Mouse (Mus musculus) forebrain, embryonic 14.5 days (tissue): ENCODE measurements around the gene Rb1. TPM values are rescaled to one million over a fixed set of nuclear protein-coding genes. Genes with fewer than 3 reads are reported as not detected.

ENCODE experiments used
- ATAC-seq: fragments of 200-750 bp; cut with Nextera tagmentation; 2 replicates; pipeline ENCODE4 v1.8.0; 2017; ENCODE audit warnings: mild to moderate bottlenecking, moderate library complexity
- DNase-seq: peaks from one replicate; pipeline ENCODE4 v3.0.0-alpha.2; 2015; ENCODE audit warnings: low spot score
- H3K27ac ChIP-seq: fragments of 300-500 bp; sonication (generic); 2 replicates; pipeline ENCODE4 v1.5.1; 2014; ENCODE audit warnings: low read depth, mild to moderate bottlenecking, control low read depth, low read length, moderate library complexity
- H3K27me3 ChIP-seq: fragments of 300-500 bp; sonication (generic); replicated peaks from 2 replicates; pipeline ENCODE4 v1.6.1; 2014; ENCODE audit warnings: low read length, control low read depth, mixed read lengths; ENCODE audit not compliant: control insufficient read depth, insufficient read depth
- H3K36me3 ChIP-seq: fragments of 300-500 bp; sonication (generic); 2 replicates; pipeline ENCODE4 v1.6.1; 2014; ENCODE audit warnings: low read length, control low read depth; ENCODE audit not compliant: control insufficient read depth, insufficient read depth
- H3K4me1 ChIP-seq: fragments of 300-500 bp; sonication (generic); 2 replicates; pipeline ENCODE4 v1.6.1; 2014; ENCODE audit warnings: antibody characterized with exemption, low read length, control low read depth; ENCODE audit not compliant: control insufficient read depth, insufficient read depth
- H3K4me2 ChIP-seq: fragments of 300-500 bp; sonication (generic); 2 replicates; pipeline ENCODE4 v1.6.1; 2014; ENCODE audit warnings: mild to moderate bottlenecking, control low read depth, low read length
- H3K4me3 ChIP-seq: fragments of 300-500 bp; sonication (generic); 2 replicates; pipeline ENCODE4 v1.5.1; 2014; ENCODE audit warnings: low read depth, low read length, control low read depth
- H3K9ac ChIP-seq: fragments of 300-500 bp; sonication (generic); 2 replicates; pipeline ENCODE4 v1.6.1; 2014; ENCODE audit warnings: mild to moderate bottlenecking, low read length, control low read depth, moderate library complexity
- H3K9me3 ChIP-seq: fragments of 300-500 bp; sonication (generic); replicated peaks from 2 replicates; pipeline ENCODE4 v1.6.1; 2016; ENCODE audit warnings: low read length, control low read depth, mixed read lengths; ENCODE audit not compliant: control insufficient read depth
- WGBS: fragments of 180-500 bp; shearing (Covaris S2); extraction: QIAGEN DNeasy Blood & Tissue Kit; methylation state at CpG from one replicate; pipeline ENCODE4 v1.1.7; 2014; 5-methylcytosine and 5-hydroxymethylcytosine counted together
- polyA plus RNA-seq: library from polyadenylated mRNA; unstranded; fragments of >200 nt; fragmentation: Nextera tagmentation; extraction: Ambion mirVana; gene quantifications from 2 replicates; pipeline ENCODE4 v1.2.1, GENCODE M21; 2014

The Rb1 gene
- polyA plus RNA-seq, 1 experiment from 2014 or later = 28.5 TPM

DNA sequence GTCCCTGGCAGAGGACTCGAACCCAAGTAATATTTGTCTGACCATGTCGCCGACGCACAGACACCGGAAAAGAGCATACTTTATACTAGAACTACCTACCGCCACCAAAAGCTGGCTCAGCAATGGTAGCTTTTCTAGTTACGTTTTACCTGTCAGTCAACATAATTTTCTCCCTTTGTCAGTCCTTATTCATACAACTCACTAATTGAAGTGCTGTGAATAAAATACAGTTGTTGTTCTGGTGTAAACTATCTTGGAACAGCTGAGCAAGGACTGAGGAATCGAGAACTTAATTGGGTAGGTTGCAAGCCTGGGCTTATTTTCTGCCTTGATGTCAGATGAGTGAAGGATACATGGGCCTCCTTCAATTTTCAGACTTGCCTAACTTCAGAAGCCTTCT lies 889 bp upstream of the Rb1 start:
- Histone ChIP-seq H3K4me1 (peaks cover 12% of the 10 kb centered on the region), H3K27me3 (no peaks in the 10 kb centered on the region), H3K36me3 (peaks cover under 1% of the 10 kb centered on the region; the same call in 1 of the 2 replicates), H3K27ac (peak overlapping the region; percentile 96), H3K9ac (peak overlapping the region; percentile 93), H3K9me3 (no peaks in the 10 kb centered on the region), H3K4me3 (peak overlapping the region; percentile 86), H3K4me2 (peak overlapping the region; percentile 83)
- 2% methylated on average over 8 of the region's 8 CpGs for WGBS
- no peak for DNase-seq
- no peak; the same call in 1 of the 2 replicates for ATAC-seq

DNA sequence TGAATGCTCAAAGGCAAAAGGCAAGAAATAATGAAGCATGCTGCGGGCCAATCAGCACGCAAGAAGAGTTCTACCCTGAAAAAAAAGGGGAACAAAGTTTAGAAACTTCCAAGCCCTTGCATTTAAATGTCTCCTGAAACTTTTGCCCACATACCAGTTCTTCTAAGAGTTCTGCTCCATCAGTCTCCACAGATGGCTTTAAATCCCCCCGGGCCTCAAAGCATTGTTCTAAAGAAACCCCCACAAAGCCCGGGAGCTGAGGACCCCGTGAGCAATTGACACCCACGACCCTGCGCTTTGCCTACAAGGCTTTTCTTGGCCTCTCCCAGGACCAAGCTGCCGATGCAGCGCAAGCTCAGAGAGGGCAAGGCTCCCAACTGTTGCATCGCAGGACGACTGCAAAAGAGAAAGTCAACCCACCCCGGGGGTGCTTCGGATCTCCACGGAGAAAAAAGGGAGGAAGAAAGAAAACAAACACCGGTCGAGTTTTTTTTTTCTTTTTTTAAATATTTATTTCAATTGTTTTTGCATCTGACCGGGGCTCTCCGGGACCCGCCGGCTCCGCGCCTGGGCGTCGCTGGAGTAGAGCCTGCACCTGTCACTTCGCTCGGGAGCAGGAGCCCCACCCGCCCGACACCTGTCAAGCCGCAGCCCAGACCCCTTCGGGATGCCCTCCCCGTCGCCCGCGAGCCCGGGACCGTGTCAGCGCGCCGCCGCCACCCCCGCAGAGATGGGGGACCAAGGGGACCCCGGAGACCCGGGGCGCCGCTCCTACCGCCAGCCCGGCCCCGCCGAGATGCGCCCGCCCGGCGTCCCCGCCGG lies 777 bp downstream of the Rb1 start:
- H3K9me3 ChIP-seq = no peaks in the 10 kb centered on the region
- WGBS = under 1% methylated on average over 43 of the region's 55 CpGs
- H3K27ac ChIP-seq = peak overlapping the region; percentile 96

DNA sequence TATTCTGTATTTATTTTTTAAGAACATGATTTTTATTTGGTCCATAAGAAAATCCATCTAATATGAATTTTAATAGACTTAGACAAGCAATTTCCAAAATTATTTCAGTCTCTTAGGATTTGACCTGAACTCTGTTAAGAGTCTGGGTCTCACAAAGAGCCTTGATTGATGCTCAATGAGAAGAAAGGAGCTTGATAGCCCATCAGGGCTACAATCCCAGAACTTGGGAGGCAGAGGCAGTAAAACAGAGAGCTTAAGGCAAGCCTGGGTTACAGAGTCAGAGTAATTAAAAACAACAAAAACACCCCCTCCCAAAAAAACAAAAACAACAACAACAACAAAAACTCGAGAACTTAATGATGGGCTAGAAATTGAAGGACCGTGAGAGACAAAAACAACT lies 1.7 kb downstream of the Rb1 start:
- 24% methylated on average over 2 of the region's 2 CpGs for WGBS

More for the DNA sequence above, 777 bp downstream of the Rb1 start:
- ATAC-seq (peak; percentile 44; the same call in 1 of the 2 replicates), DNase-seq (peak; percentile 49)
- Histone ChIP-seq H3K4me2 (peak overlapping the region; percentile 83), H3K4me3 (peak overlapping the region; percentile 86), H3K4me1 (peaks cover 12% of the 10 kb centered on the region), H3K27me3 (no peaks in the 10 kb centered on the region), H3K36me3 (peaks cover 9% of the 10 kb centered on the region; the same call in 1 of the 2 replicates), H3K9ac (peak overlapping the region; percentile 93)

DNA sequence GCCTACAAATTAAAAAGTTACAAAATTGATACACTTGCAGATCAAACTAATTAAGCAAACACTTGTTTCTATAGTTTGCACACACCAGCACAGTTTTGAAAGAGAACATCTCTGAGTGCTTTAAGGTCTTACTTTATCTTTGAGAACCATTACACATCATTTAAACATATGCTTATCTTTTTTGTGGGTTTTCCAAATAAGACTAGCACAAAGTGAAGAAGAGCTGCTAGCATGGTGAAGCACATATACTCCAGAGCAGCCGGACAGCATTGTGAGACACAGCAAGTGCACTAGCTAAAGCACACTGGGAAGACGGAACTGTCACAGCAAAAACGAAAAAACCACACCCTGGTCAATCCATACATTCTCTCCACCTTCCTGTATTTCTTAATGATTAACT lies 3.5 kb downstream of the Rb1 start:
- ATAC-seq (no peak), DNase-seq (no peak)
- 88% methylated on average over 3 of the region's 3 CpGs for WGBS
- Histone ChIP-seq H3K27me3 (no peaks in the 10 kb centered on the region), H3K27ac (no peak overlapping the region), H3K4me3 (no peak overlapping the region), H3K4me2 (no peak overlapping the region), H3K36me3 (peaks cover 13% of the 10 kb centered on the region; the same call in 1 of the 2 replicates), H3K9ac (no peak overlapping the region), H3K4me1 (peaks cover 12% of the 10 kb centered on the region), H3K9me3 (no peaks in the 10 kb centered on the region)

More for the DNA sequence above, 1.7 kb downstream of the Rb1 start:
- Histone ChIP-seq H3K4me2 (peak overlapping the region; percentile 83; the same call in 1 of the 2 replicates), H3K27me3 (no peaks in the 10 kb centered on the region), H3K9me3 (no peaks in the 10 kb centered on the region), H3K36me3 (peaks cover 9% of the 10 kb centered on the region; the same call in 1 of the 2 replicates), H3K9ac (no peak overlapping the region), H3K27ac (no peak overlapping the region), H3K4me3 (no peak overlapping the region), H3K4me1 (peaks cover 12% of the 10 kb centered on the region)
- ATAC-seq (no peak), DNase-seq (no peak)

DNA sequence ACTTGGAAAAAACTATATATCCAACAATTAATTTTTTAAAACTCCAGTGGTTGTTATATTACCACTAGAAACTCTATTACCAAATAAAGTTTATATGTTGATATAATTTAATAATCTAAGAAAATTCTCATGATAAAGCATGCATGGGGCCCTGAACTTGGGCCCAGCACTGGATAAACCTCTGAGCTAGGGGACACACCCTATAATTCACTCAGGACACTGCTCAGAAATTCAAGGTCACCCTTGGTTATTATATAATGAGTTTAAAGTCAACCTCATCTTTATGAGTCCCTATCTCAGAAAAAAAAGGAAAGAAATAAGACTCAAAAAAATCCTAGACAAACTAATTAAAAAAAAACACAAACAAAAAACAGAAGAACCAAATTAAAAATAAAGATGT lies 8.7 kb downstream of the Rb1 start:
- Histone ChIP-seq H3K36me3 (peaks cover 13% of the 10 kb centered on the region; the same call in 1 of the 2 replicates), H3K27ac (no peak overlapping the region), H3K27me3 (no peaks in the 10 kb centered on the region), H3K9me3 (no peaks in the 10 kb centered on the region), H3K4me2 (no peak overlapping the region), H3K9ac (no peak overlapping the region), H3K4me1 (no peaks in the 10 kb centered on the region), H3K4me3 (no peak overlapping the region)
- ATAC-seq (no peak), DNase-seq (no peak)

DNA sequence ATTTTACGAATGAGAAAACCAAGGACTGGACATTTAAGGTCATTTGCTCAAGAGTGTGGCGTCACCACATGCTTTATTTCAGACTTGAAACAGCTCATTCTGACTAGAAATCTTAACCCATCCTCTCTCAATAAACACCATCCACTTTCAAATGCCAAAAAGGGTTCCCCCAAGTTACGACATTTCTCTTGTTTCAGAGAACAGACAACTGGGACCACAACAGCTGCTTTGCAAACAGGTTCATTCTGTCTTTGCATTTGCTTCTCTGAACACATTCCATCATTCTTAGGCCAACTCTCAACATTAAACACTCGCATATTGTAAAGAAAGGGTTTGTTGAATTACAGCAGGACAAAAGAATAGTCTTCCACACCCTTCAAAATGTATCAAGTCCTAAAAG lies 11.8 kb downstream of the Rb1 start:
- H3K36me3 ChIP-seq = 0 out of 2 replicates have a peak, but pooled peaks cover 3% of the 10 kb centered on the region
- WGBS = 84% methylated on average over 4 of the region's 4 CpGs
- H3K9me3 ChIP-seq = no peaks in the 10 kb centered on the region
- ATAC-seq = no peak
- H3K4me1 ChIP-seq = no peaks in the 10 kb centered on the region
- H3K27me3 ChIP-seq = no peaks in the 10 kb centered on the region
- H3K9ac ChIP-seq = no peak overlapping the region
- no peak overlapping the region for H3K4me3 ChIP-seq
- no peak overlapping the region for H3K4me2 ChIP-seq
- no peak overlapping the region for H3K27ac ChIP-seq
- no peak for DNase-seq

DNA sequence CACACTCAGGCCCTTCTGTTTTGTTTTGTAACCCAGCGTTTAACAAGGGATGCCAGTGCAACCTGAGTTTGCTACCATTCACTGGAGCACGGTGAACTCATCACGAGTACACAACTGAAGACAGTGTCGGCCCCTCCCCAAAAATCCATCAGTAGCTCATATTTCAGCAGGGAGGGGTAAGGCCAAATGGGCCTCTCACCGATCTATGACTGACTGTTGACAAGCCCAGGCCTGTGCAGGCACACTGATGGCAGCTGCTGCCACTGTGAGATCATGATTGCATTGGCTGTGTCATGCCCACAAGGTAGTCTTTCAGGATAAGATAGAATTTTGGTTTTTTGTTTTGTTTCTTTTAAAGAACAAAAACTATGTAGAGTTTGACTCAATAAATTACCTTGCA lies 12.2 kb downstream of the Rb1 start:
- Histone ChIP-seq H3K4me2 (no peak overlapping the region), H3K9me3 (no peaks in the 10 kb centered on the region), H3K4me1 (no peaks in the 10 kb centered on the region), H3K4me3 (no peak overlapping the region), H3K27ac (no peak overlapping the region), H3K9ac (no peak overlapping the region), H3K36me3 (no peaks in the 10 kb centered on the region), H3K27me3 (no peaks in the 10 kb centered on the region)
- 71% methylated on average over 5 of the region's 5 CpGs for WGBS
- DNase-seq (no peak), ATAC-seq (no peak)

DNA sequence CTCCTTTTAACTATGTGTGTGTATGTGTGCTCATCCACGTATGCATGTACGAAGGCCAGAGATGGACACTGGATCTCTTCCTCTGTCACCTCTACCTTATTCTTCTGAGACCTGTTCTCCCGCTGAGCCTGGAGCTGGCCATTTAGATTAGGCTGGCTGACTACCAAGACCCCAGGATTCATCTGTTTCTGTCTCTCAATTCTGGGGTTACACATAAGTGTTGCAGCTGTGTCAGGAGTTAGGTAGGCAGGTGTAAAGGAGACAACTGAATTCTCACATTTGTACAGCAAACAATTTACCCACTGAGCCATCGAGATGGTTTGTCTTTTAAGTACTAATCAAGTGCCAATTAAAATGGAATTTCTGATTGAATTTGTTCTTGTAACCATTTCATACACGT lies 12.7 kb downstream of the Rb1 start:
- H3K9ac ChIP-seq = no peak overlapping the region
- no peak overlapping the region for H3K4me2 ChIP-seq
- no peaks in the 10 kb centered on the region for H3K9me3 ChIP-seq
- DNase-seq (no peak), ATAC-seq (no peak)
- no peaks in the 10 kb centered on the region for H3K4me1 ChIP-seq
- H3K27me3 ChIP-seq = no peaks in the 10 kb centered on the region
- H3K36me3 ChIP-seq = no peaks in the 10 kb centered on the region
- WGBS = 81% methylated on average over 5 of the region's 5 CpGs
- H3K4me3 ChIP-seq = no peak overlapping the region
- H3K27ac ChIP-seq = no peak overlapping the region

DNA sequence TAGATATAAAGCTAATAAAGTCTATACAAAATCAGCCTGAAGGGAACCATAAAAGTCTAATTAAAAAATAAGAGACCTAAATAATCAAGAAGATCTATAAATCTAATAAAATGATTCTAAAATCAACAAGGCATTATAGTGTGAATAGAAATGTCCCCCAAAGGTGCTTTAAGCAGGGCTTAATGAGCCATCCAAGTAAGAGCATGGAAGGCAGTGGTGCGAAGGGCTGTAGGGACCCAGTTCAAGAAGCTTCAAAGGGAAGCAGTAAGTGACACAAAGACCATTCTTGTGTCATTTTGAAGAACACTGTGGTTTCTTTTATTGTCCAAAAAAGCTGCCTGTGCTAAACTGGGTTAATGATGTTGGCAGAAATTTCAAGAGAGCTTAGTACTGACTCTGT lies 18.1 kb downstream of the Rb1 start:
- Histone ChIP-seq H3K36me3 (no peaks in the 10 kb centered on the region), H3K9ac (no peak overlapping the region), H3K4me1 (no peaks in the 10 kb centered on the region), H3K4me3 (no peak overlapping the region), H3K9me3 (no peaks in the 10 kb centered on the region), H3K4me2 (no peak overlapping the region), H3K27ac (no peak overlapping the region), H3K27me3 (no peaks in the 10 kb centered on the region)
- no peak for ATAC-seq
- DNase-seq = no peak
- 64% methylated on average over 1 of the region's 1 CpGs for WGBS
